Mouse (Mus musculus): Measurements from ENCODE around the gene Dynlrb2. TPM values are rescaled to one million over a fixed set of nuclear protein-coding genes. Genes with fewer than 3 reads are reported as not detected.

The Dynlrb2 gene
- polyA plus RNA-seq (2011; ENCODE audit: insufficient read depth, insufficient read length, low read depth, missing spikeins): not detected in 2 replicates

GRCm38 (mm10) chr8:116504477-116505120 is at the start of gene Dynlrb2:
Gene Dynlrb2 (plus strand): TSS chr8:116504974.
- Histone ChIP-seq H3K36me3 (ENCODE audit: control insufficient read depth, insufficient read depth, low read length, poor library complexity, severe bottlenecking) (no peaks in the 10 kb centered on the region), H3K9me3 (replicated peaks; ENCODE audit: control insufficient read depth, insufficient read depth, low read length, poor library complexity, severe bottlenecking) (no peaks in the 10 kb centered on the region), H3K4me3 (ENCODE audit: low read depth, low read length) (peak within 1 kb of the TSS; percentile 33), H3K27ac (ENCODE audit: insufficient read depth, low read length) (no peak within 1 kb of the TSS), H3K9ac (ENCODE audit: low read depth, poor library complexity, severe bottlenecking) (no peak within 1 kb of the TSS), H3K4me1 (ENCODE audit: control insufficient read depth, insufficient read depth, low read length) (no peaks in the 10 kb centered on the region), H3K27me3 (ENCODE audit: control insufficient read depth, insufficient read depth, low read length, poor library complexity, severe bottlenecking) (0 out of 2 replicates have a peak, but pooled peaks cover 2% of the 10 kb centered on the region)
- TF ChIP-seq EP300 (IDR thresholded peaks at IDR 0.05; ENCODE audit: insufficient read depth, low read depth, low read length): no peak
- TF ChIP-seq POLR2A (IDR thresholded peaks at IDR 0.05; ENCODE audit: insufficient read depth, low read length): peak; percentile 54

GRCm38 (mm10) chr8:116458569-116458968 is 46.2 kb upstream of the Dynlrb2 start:
- no peaks in the 10 kb centered on the region for H3K4me1 ChIP-seq (ENCODE audit: control insufficient read depth, insufficient read depth, low read length)
- no peak overlapping the region for H3K4me3 ChIP-seq (ENCODE audit: low read depth, low read length)
- H3K9ac ChIP-seq (ENCODE audit: low read depth, poor library complexity, severe bottlenecking): no peak overlapping the region
- no peaks in the 10 kb centered on the region for H3K36me3 ChIP-seq (ENCODE audit: control insufficient read depth, insufficient read depth, low read length, poor library complexity, severe bottlenecking)
- no peaks in the 10 kb centered on the region for H3K27me3 ChIP-seq (ENCODE audit: control insufficient read depth, insufficient read depth, low read length, poor library complexity, severe bottlenecking)
- no peaks in the 10 kb centered on the region for H3K9me3 ChIP-seq (replicated peaks; ENCODE audit: control insufficient read depth, insufficient read depth, low read length, poor library complexity, severe bottlenecking)
- no peak overlapping the region for H3K27ac ChIP-seq (ENCODE audit: insufficient read depth, low read length)
- TF ChIP-seq EP300 (IDR thresholded peaks at IDR 0.05; ENCODE audit: insufficient read depth, low read depth, low read length): no peak
- TF ChIP-seq POLR2A (IDR thresholded peaks at IDR 0.05; ENCODE audit: insufficient read depth, low read length): no peak
- TF ChIP-seq CTCF (IDR thresholded peaks at IDR 0.05; ENCODE audit: low read depth, low read length): no peak

- Histone ChIP-seq H3K27me3 (ENCODE audit: control insufficient read depth, insufficient read depth, low read length, poor library complexity, severe bottlenecking) (no peaks in the 10 kb centered on the region), H3K27ac (ENCODE audit: insufficient read depth, low read length) (no peak overlapping the region)
Measured at GRCm38 (mm10) chr8:116461472-116461871, 43.3 kb upstream of the Dynlrb2 start.

GRCm38 (mm10) chr8:116466586-116466985 is 38.2 kb upstream of the Dynlrb2 start:
- H3K9me3 ChIP-seq (replicated peaks; ENCODE audit: control insufficient read depth, insufficient read depth, low read length, poor library complexity, severe bottlenecking): no peaks in the 10 kb centered on the region
- no peaks in the 10 kb centered on the region; the same call in 1 of the 2 replicates for H3K27me3 ChIP-seq (ENCODE audit: control insufficient read depth, insufficient read depth, low read length, poor library complexity, severe bottlenecking)
- H3K27ac ChIP-seq (ENCODE audit: insufficient read depth, low read length): no peak overlapping the region
- H3K4me3 ChIP-seq (ENCODE audit: low read depth, low read length): no peak overlapping the region
- H3K36me3 ChIP-seq (ENCODE audit: control insufficient read depth, insufficient read depth, low read length, poor library complexity, severe bottlenecking): no peaks in the 10 kb centered on the region
- no peak for TF ChIP-seq CTCF (IDR thresholded peaks at IDR 0.05; ENCODE audit: low read depth, low read length)
- TF ChIP-seq POLR2A (IDR thresholded peaks at IDR 0.05; ENCODE audit: insufficient read depth, low read length): no peak
- no peak for TF ChIP-seq EP300 (IDR thresholded peaks at IDR 0.05; ENCODE audit: insufficient read depth, low read depth, low read length)
- no peaks in the 10 kb centered on the region for H3K4me1 ChIP-seq (ENCODE audit: control insufficient read depth, insufficient read depth, low read length)
- no peak overlapping the region for H3K9ac ChIP-seq (ENCODE audit: low read depth, poor library complexity, severe bottlenecking)

More at GRCm38 (mm10) chr8:116461472-116461871, 43.3 kb upstream of the Dynlrb2 start:
- Histone ChIP-seq H3K9ac (ENCODE audit: low read depth, poor library complexity, severe bottlenecking) (no peak overlapping the region), H3K36me3 (ENCODE audit: control insufficient read depth, insufficient read depth, low read length, poor library complexity, severe bottlenecking) (no peaks in the 10 kb centered on the region), H3K9me3 (replicated peaks; ENCODE audit: control insufficient read depth, insufficient read depth, low read length, poor library complexity, severe bottlenecking) (no peaks in the 10 kb centered on the region), H3K4me1 (ENCODE audit: control insufficient read depth, insufficient read depth, low read length) (no peaks in the 10 kb centered on the region), H3K4me3 (ENCODE audit: low read depth, low read length) (no peak overlapping the region)
- no peak for TF ChIP-seq CTCF (IDR thresholded peaks at IDR 0.05; ENCODE audit: low read depth, low read length)
- no peak for TF ChIP-seq EP300 (IDR thresholded peaks at IDR 0.05; ENCODE audit: insufficient read depth, low read depth, low read length)
- TF ChIP-seq POLR2A (IDR thresholded peaks at IDR 0.05; ENCODE audit: insufficient read depth, low read length): no peak

GRCm38 (mm10) chr8:116467027-116467426 is 37.7 kb upstream of the Dynlrb2 start:
- Histone ChIP-seq H3K4me1 (ENCODE audit: control insufficient read depth, insufficient read depth, low read length) (no peaks in the 10 kb centered on the region), H3K36me3 (ENCODE audit: control insufficient read depth, insufficient read depth, low read length, poor library complexity, severe bottlenecking) (no peaks in the 10 kb centered on the region), H3K27ac (ENCODE audit: insufficient read depth, low read length) (no peak overlapping the region), H3K9me3 (replicated peaks; ENCODE audit: control insufficient read depth, insufficient read depth, low read length, poor library complexity, severe bottlenecking) (no peaks in the 10 kb centered on the region), H3K9ac (ENCODE audit: low read depth, poor library complexity, severe bottlenecking) (no peak overlapping the region), H3K4me3 (ENCODE audit: low read depth, low read length) (no peak overlapping the region), H3K27me3 (ENCODE audit: control insufficient read depth, insufficient read depth, low read length, poor library complexity, severe bottlenecking) (no peaks in the 10 kb centered on the region; the same call in 1 of the 2 replicates)
- TF ChIP-seq POLR2A (IDR thresholded peaks at IDR 0.05; ENCODE audit: insufficient read depth, low read length): no peak
- TF ChIP-seq CTCF (IDR thresholded peaks at IDR 0.05; ENCODE audit: low read depth, low read length): no peak
- no peak for TF ChIP-seq EP300 (IDR thresholded peaks at IDR 0.05; ENCODE audit: insufficient read depth, low read depth, low read length)

- TF ChIP-seq EP300 (IDR thresholded peaks at IDR 0.05; ENCODE audit: insufficient read depth, low read depth, low read length) (no peak), POLR2A (IDR thresholded peaks at IDR 0.05; ENCODE audit: insufficient read depth, low read length) (no peak), CTCF (IDR thresholded peaks at IDR 0.05; ENCODE audit: low read depth, low read length) (no peak)
- Histone ChIP-seq H3K4me3 (ENCODE audit: low read depth, low read length) (no peak overlapping the region), H3K9ac (ENCODE audit: low read depth, poor library complexity, severe bottlenecking) (no peak overlapping the region), H3K36me3 (ENCODE audit: control insufficient read depth, insufficient read depth, low read length, poor library complexity, severe bottlenecking) (no peaks in the 10 kb centered on the region), H3K27me3 (ENCODE audit: control insufficient read depth, insufficient read depth, low read length, poor library complexity, severe bottlenecking) (no peaks in the 10 kb centered on the region; the same call in 1 of the 2 replicates), H3K4me1 (ENCODE audit: control insufficient read depth, insufficient read depth, low read length) (no peaks in the 10 kb centered on the region), H3K27ac (ENCODE audit: insufficient read depth, low read length) (no peak overlapping the region), H3K9me3 (replicated peaks; ENCODE audit: control insufficient read depth, insufficient read depth, low read length, poor library complexity, severe bottlenecking) (no peaks in the 10 kb centered on the region)
Measured at GRCm38 (mm10) chr8:116477941-116478340, 26.8 kb upstream of the Dynlrb2 start.
